Comparison of ENCODE assay signal across 25 mouse cellular contexts in the genomic region with DNA sequence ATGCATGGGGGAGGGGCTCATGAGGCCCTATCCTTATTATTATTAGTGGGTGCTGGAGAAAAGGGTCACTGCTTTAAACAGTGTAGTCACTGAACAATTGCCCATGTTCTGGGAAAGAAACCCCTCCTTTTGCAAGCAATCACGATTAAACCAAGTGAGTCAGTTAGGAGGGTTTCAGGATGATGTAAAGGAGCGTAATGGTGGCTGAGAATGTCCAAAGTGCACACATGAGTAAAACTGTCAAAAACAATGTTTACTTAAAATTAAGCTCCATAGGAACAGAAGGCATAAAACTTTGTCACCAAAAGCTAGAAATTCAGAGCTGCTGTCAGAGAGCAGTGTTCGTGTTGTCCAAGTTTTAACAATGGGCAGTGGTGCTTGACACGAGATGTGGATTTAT. TPM values are rescaled to one million over a fixed set of nuclear protein-coding genes. Genes with fewer than 3 reads are reported as not detected.
DNase-seq lines count a peak whose midpoint lies in the region; ATAC-seq and TF ChIP-seq lines count a peak whose summit lies in the region.
"Had no signal": no experiment of that assay in that cellular context is flagged by ENCODE, and none has a peak within 500 bp of the region (broad histone marks: within the 10 kb centered on the region; RNA-seq: fewer than 3 reads in every experiment).

No protein-coding gene starts in this region.

- H3K4me2 ChIP-seq in intestine, embryonic 14.5 days (ENCODE audit: low read length), result no peak overlapping the region
- no peak overlapping the region for H3K4me2 ChIP-seq in intestine, embryonic 16.5 days (ENCODE audit: low read depth, low read length)
- no peak overlapping the region for H3K4me2 ChIP-seq in kidney, postnatal 0 days (ENCODE audit: low read length)
- H3K4me2 ChIP-seq: embryonic facial prominence, embryonic 13.5 days; embryonic facial prominence, embryonic 15.5 days; forebrain, embryonic 13.5 days; forebrain, embryonic 15.5 days had no signal

- no peak for TF ChIP-seq CTCF in kidney, postnatal 0 days (IDR thresholded peaks at IDR 0.05; ENCODE audit: low read depth)
- TF ChIP-seq CTCF in embryonic fibroblast, embryonic 13.5 days (IDR thresholded peaks at IDR 0.05; ENCODE audit: borderline replicate concordance, insufficient read depth, low read length), result no peak

- DNase-seq in intestine, embryonic 14.5 days (ENCODE audit: low spot score), result no peak
- peak; percentile 2 for DNase-seq in kidney, postnatal 0 days (ENCODE audit: low spot score)
- no peak for DNase-seq in kidney, postnatal 14 days
- peak; percentile 59 for DNase-seq in 3T3-L1 (ENCODE audit: low read depth, low spot score)
- no peak for DNase-seq in embryonic facial prominence, embryonic 10.5 days (ENCODE audit: low spot score)
- DNase-seq: adrenal gland, adult 8-10 months; adrenal gland, postnatal 14 days; adrenal gland, postnatal 36 days; cerebellum, adult 11-12 months; cerebellum, adult 2 months; cerebellum, adult 9-10 months; cerebellum, postnatal 10 days; cerebellum, postnatal 25 days had no signal

- 62% methylated on average over 4 of the region's 4 CpGs for WGBS in intestine, embryonic 14.5 days
- WGBS in intestine, embryonic 16.5 days, result 60% methylated on average over 4 of the region's 4 CpGs
- WGBS in kidney, postnatal 0 days, result 32% methylated on average over 4 of the region's 4 CpGs
- WGBS in embryonic facial prominence, embryonic 10.5 days, result 89% methylated on average over 4 of the region's 4 CpGs

- no peaks in the 10 kb centered on the region for H3K4me1 ChIP-seq in intestine, embryonic 14.5 days (replicated peaks; ENCODE audit: control insufficient read depth, insufficient read depth, low read length)
- H3K4me1 ChIP-seq in intestine, embryonic 16.5 days (ENCODE audit: control insufficient read depth, insufficient read depth, low read length), result no peaks in the 10 kb centered on the region
- H3K4me1 ChIP-seq in kidney, postnatal 0 days (replicated peaks; ENCODE audit: insufficient read depth, low read length), result no peaks in the 10 kb centered on the region
- no peaks in the 10 kb centered on the region for H3K4me1 ChIP-seq in embryonic fibroblast, embryonic 13.5 days (ENCODE audit: control insufficient read depth, insufficient read depth, low read length)
- no peaks in the 10 kb centered on the region for H3K4me1 ChIP-seq in embryonic facial prominence, embryonic 10.5 days
- H3K4me1 ChIP-seq: embryonic facial prominence, embryonic 13.5 days; embryonic facial prominence, embryonic 15.5 days; forebrain, embryonic 13.5 days; forebrain, embryonic 15.5 days had no signal

- H3K27me3 ChIP-seq in intestine, embryonic 14.5 days (replicated peaks; ENCODE audit: control insufficient read depth, insufficient read depth, low read length), result no peaks in the 10 kb centered on the region
- H3K27me3 ChIP-seq in intestine, embryonic 16.5 days (replicated peaks; ENCODE audit: control insufficient read depth, insufficient read depth, low read length), result no peaks in the 10 kb centered on the region
- H3K27me3 ChIP-seq in kidney, postnatal 0 days (ENCODE audit: insufficient read depth, low read length), result no peaks in the 10 kb centered on the region
- H3K27me3 ChIP-seq in embryonic facial prominence, embryonic 10.5 days (replicated peaks; ENCODE audit: low read depth, poor library complexity, severe bottlenecking), result no peaks in the 10 kb centered on the region
- H3K27me3 ChIP-seq: embryonic facial prominence, embryonic 13.5 days; embryonic facial prominence, embryonic 15.5 days; forebrain, embryonic 13.5 days; forebrain, embryonic 15.5 days; Patski had no signal

- no peak overlapping the region for H3K4me3 ChIP-seq in intestine, embryonic 14.5 days (ENCODE audit: low read depth, low read length)
- H3K4me3 ChIP-seq in intestine, embryonic 16.5 days (ENCODE audit: low read length), result no peak overlapping the region
- H3K4me3 ChIP-seq in kidney, postnatal 0 days (replicated peaks; ENCODE audit: low read depth, low read length), result no peak overlapping the region
- no peak overlapping the region for H3K4me3 ChIP-seq in embryonic fibroblast, embryonic 13.5 days (ENCODE audit: insufficient read depth, low read length)
- H3K4me3 ChIP-seq in embryonic facial prominence, embryonic 10.5 days, result no peak overlapping the region
- H3K4me3 ChIP-seq: embryonic facial prominence, embryonic 13.5 days; embryonic facial prominence, embryonic 15.5 days; forebrain, embryonic 13.5 days; forebrain, embryonic 15.5 days had no signal

- TF ChIP-seq POLR2A in embryonic fibroblast, embryonic 13.5 days (IDR thresholded peaks at IDR 0.05; ENCODE audit: low read depth, low read length), result no peak

- H3K9me3 ChIP-seq in intestine, embryonic 14.5 days (ENCODE audit: control insufficient read depth, low read length), result no peaks in the 10 kb centered on the region
- H3K9me3 ChIP-seq in intestine, embryonic 16.5 days (ENCODE audit: control insufficient read depth, low read length), result no peaks in the 10 kb centered on the region
- no peaks in the 10 kb centered on the region for H3K9me3 ChIP-seq in kidney, postnatal 0 days (replicated peaks; ENCODE audit: low read length)
- no peaks in the 10 kb centered on the region for H3K9me3 ChIP-seq in embryonic facial prominence, embryonic 10.5 days
- H3K9me3 ChIP-seq: embryonic facial prominence, embryonic 13.5 days; embryonic facial prominence, embryonic 15.5 days; forebrain, embryonic 13.5 days; forebrain, embryonic 15.5 days had no signal

- H3K36me3 ChIP-seq in intestine, embryonic 14.5 days (ENCODE audit: control insufficient read depth, insufficient read depth, low read length), result no peaks in the 10 kb centered on the region
- no peaks in the 10 kb centered on the region for H3K36me3 ChIP-seq in intestine, embryonic 16.5 days (ENCODE audit: control insufficient read depth, insufficient read depth, low read length)
- H3K36me3 ChIP-seq in kidney, postnatal 0 days (ENCODE audit: insufficient read depth, low read length), result no peaks in the 10 kb centered on the region
- H3K36me3 ChIP-seq in embryonic facial prominence, embryonic 10.5 days (replicated peaks), result no peaks in the 10 kb centered on the region
- H3K36me3 ChIP-seq: embryonic facial prominence, embryonic 13.5 days; embryonic facial prominence, embryonic 15.5 days; forebrain, embryonic 15.5 days had no signal

- H3K9ac ChIP-seq in intestine, embryonic 14.5 days (ENCODE audit: low read length), result no peak overlapping the region
- no peak overlapping the region for H3K9ac ChIP-seq in intestine, embryonic 16.5 days (ENCODE audit: low read depth, low read length)
- H3K9ac ChIP-seq in kidney, postnatal 0 days (ENCODE audit: low read depth, low read length), result no peak overlapping the region
- H3K9ac ChIP-seq: embryonic facial prominence, embryonic 13.5 days; embryonic facial prominence, embryonic 15.5 days; forebrain, embryonic 13.5 days; forebrain, embryonic 15.5 days had no signal

- peak; percentile 85 for ATAC-seq in intestine, embryonic 14.5 days (replicated peaks; ENCODE audit: low FRiP score, low TSS enrichment, low read depth)
- no peak for ATAC-seq in intestine, embryonic 16.5 days
- no peak for ATAC-seq in kidney, postnatal 0 days (replicated peaks; ENCODE audit: low FRiP score, low read depth)
- no peak for ATAC-seq in monocyte, adult 5-6 weeks (replicated peaks; ENCODE audit: insufficient number of reproducible peaks, low FRiP score, low TSS enrichment, poor library complexity, severe bottlenecking)
- ATAC-seq: activated CD4-positive, CD25-positive, alpha-beta regulatory T cell, adult 4 months; forebrain, embryonic 13.5 days; forebrain, embryonic 15.5 days; Patski had no signal

- H3K27ac ChIP-seq in intestine, embryonic 14.5 days (ENCODE audit: low read depth), result no peak overlapping the region
- no peak overlapping the region for H3K27ac ChIP-seq in intestine, embryonic 16.5 days (ENCODE audit: low read length)
- H3K27ac ChIP-seq in kidney, postnatal 0 days, result no peak overlapping the region
- peak overlapping the region; percentile 95 for H3K27ac ChIP-seq in embryonic fibroblast, embryonic 13.5 days (ENCODE audit: insufficient read depth, low read length)
- H3K27ac ChIP-seq in embryonic facial prominence, embryonic 10.5 days (replicated peaks), result no peak overlapping the region
- H3K27ac ChIP-seq: embryonic facial prominence, embryonic 13.5 days; embryonic facial prominence, embryonic 15.5 days; forebrain, embryonic 13.5 days; forebrain, embryonic 15.5 days had no signal

RNA-seq across cellular contexts. Expression of a gene that starts 8.8 kb away (rescaled TPM):
- polyA plus RNA-seq in intestine, embryonic 14.5 days (2014; fragmentation: Nextera tagmentation; extraction: Ambion mirVana), result not detected in 2 replicates
- not detected in 2 replicates for polyA plus RNA-seq in intestine, embryonic 16.5 days (2015; fragmentation: Nextera tagmentation; extraction: Ambion mirVana)
- polyA plus RNA-seq in kidney, postnatal 0 days (2015; fragmentation: Nextera tagmentation; extraction: Ambion mirVana), result not detected in 2 replicates
- polyA plus RNA-seq in embryonic fibroblast, embryonic 13.5 days (2011; ENCODE audit: insufficient read length, low read depth, missing spikeins), result not detected in 2 replicates
- 0.15 and 0.72 TPM in 2 replicates for polyA plus RNA-seq in embryonic facial prominence, embryonic 10.5 days (2016; fragmentation: Nextera tagmentation; extraction: Ambion mirVana)
- total RNA-seq in monocyte, adult 5-6 weeks (2017), result 40.3 to 266 TPM (median 54.9 TPM) in 3 replicates
- total RNA-seq: adrenal gland, postnatal 14 days; adrenal gland, postnatal 36 days; ES-E14; MEL had no signal
- polyA plus RNA-seq: C2C12, Patski had no signal

Comparison
In these comparisons a context has a peak if more than half of its experiments do, and no peak if none do; other contexts are left out.
1. DNase-seq: peak in kidney, postnatal 0 days (single experiment) and 3T3-L1 (single experiment); none in intestine, embryonic 14.5 days (single experiment), kidney, postnatal 14 days (single experiment) and embryonic facial prominence, embryonic 10.5 days (single experiment).